Mouse (Mus musculus): ENCODE results near the gene Idh1. TPM values are rescaled to one million over a fixed set of nuclear protein-coding genes. Genes with fewer than 3 reads are reported as not detected.

The Idh1 gene
- polyA plus RNA-seq, 1 experiment from 2014 or later: 151 TPM

GRCm38 (mm10) chr1:65179634-65180249, 6.6 kb downstream of the Idh1 start:
- 3% methylated on average over 11 of the region's 11 CpGs for WGBS (ENCODE audit: insufficient replicate concordance)
- no peaks in the 10 kb centered on the region for H3K9me3 ChIP-seq (replicated peaks; ENCODE audit: control insufficient read depth, low read length)
- H3K4me3 ChIP-seq (ENCODE audit: low read depth, low read length): peak overlapping the region; percentile 71
- H3K27me3 ChIP-seq (ENCODE audit: control insufficient read depth, insufficient read depth, low read depth, low read length): no peaks in the 10 kb centered on the region
- peak overlapping the region; percentile 64 for H3K9ac ChIP-seq (ENCODE audit: low read depth, low read length)
- peaks cover 16% of the 10 kb centered on the region for H3K4me1 ChIP-seq (ENCODE audit: control insufficient read depth, low read depth, low read length)
- peak overlapping the region; percentile 95 for H3K4me2 ChIP-seq (ENCODE audit: low read depth, low read length)
- no peak for ATAC-seq (ENCODE audit: low read depth)
- no peaks in the 10 kb centered on the region for H3K36me3 ChIP-seq (ENCODE audit: control insufficient read depth, insufficient read depth)
- H3K27ac ChIP-seq (ENCODE audit: low read length): peak overlapping the region; percentile 96

- H3K9ac ChIP-seq (ENCODE audit: low read depth, low read length): peak overlapping the region; percentile 64
- H3K4me2 ChIP-seq (ENCODE audit: low read depth, low read length): peak overlapping the region; percentile 95
- peak overlapping the region; percentile 96 for H3K27ac ChIP-seq (ENCODE audit: low read length)
- H3K4me1 ChIP-seq (ENCODE audit: control insufficient read depth, low read depth, low read length): peaks cover 16% of the 10 kb centered on the region
- H3K27me3 ChIP-seq (ENCODE audit: control insufficient read depth, insufficient read depth, low read depth, low read length): no peaks in the 10 kb centered on the region
- peak; percentile 81 for ATAC-seq (ENCODE audit: low read depth)
- peak overlapping the region; percentile 71 for H3K4me3 ChIP-seq (ENCODE audit: low read depth, low read length)
- no peaks in the 10 kb centered on the region for H3K36me3 ChIP-seq (ENCODE audit: control insufficient read depth, insufficient read depth)
- under 1% methylated on average over 39 of the region's 39 CpGs for WGBS (ENCODE audit: insufficient replicate concordance)
- no peaks in the 10 kb centered on the region for H3K9me3 ChIP-seq (replicated peaks; ENCODE audit: control insufficient read depth, low read length)
Observed at GRCm38 (mm10) chr1:65178902-65179432, 7.3 kb downstream of the Idh1 start.

- Histone ChIP-seq H3K9ac (ENCODE audit: low read depth, low read length) (peak overlapping the region; percentile 56), H3K4me1 (ENCODE audit: control insufficient read depth, low read depth, low read length) (peaks cover 16% of the 10 kb centered on the region), H3K27me3 (ENCODE audit: control insufficient read depth, insufficient read depth, low read depth, low read length) (no peaks in the 10 kb centered on the region), H3K4me3 (ENCODE audit: low read depth, low read length) (peak overlapping the region; percentile 71), H3K36me3 (ENCODE audit: control insufficient read depth, insufficient read depth) (no peaks in the 10 kb centered on the region), H3K27ac (ENCODE audit: low read length) (peak overlapping the region; percentile 96), H3K9me3 (replicated peaks; ENCODE audit: control insufficient read depth, low read length) (no peaks in the 10 kb centered on the region), H3K4me2 (ENCODE audit: low read depth, low read length) (peak overlapping the region; percentile 95)
- 2% methylated on average over 27 of the region's 27 CpGs for WGBS (ENCODE audit: insufficient replicate concordance)
- ATAC-seq (ENCODE audit: low read depth): peak; percentile 77
Observed at GRCm38 (mm10) chr1:65178126-65178901, 8.0 kb downstream of the Idh1 start.

DNA sequence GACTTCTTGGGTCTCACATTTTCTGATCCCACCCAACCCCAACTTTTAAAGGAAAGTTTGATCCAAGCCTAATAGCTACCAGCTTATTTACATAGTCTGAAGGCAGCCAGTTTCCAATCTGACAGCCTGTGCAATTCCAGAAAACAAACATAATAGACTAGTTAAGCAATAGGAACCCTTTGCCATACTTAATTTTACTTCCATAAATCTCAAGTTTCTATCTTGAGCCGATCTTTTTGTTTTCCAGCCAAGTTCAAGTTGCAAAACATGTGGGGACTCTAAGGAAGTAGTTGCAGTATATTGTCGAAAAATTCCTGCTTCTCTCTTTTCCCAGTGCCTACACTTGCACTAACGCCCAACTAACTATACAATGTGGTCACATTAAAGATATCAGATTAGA, 8.8 kb downstream of the Idh1 start:
- 21% methylated on average over 3 of the region's 3 CpGs for WGBS (ENCODE audit: insufficient replicate concordance)
- no peaks in the 10 kb centered on the region for H3K9me3 ChIP-seq (replicated peaks; ENCODE audit: control insufficient read depth, low read length)
- peak overlapping the region; percentile 56 for H3K9ac ChIP-seq (ENCODE audit: low read depth, low read length)
- H3K36me3 ChIP-seq (ENCODE audit: control insufficient read depth, insufficient read depth): no peaks in the 10 kb centered on the region
- no peaks in the 10 kb centered on the region for H3K27me3 ChIP-seq (ENCODE audit: control insufficient read depth, insufficient read depth, low read depth, low read length)
- H3K4me2 ChIP-seq (ENCODE audit: low read depth, low read length): peak overlapping the region; percentile 95
- peak overlapping the region; percentile 96 for H3K27ac ChIP-seq (ENCODE audit: low read length)
- peaks cover 16% of the 10 kb centered on the region for H3K4me1 ChIP-seq (ENCODE audit: control insufficient read depth, low read depth, low read length)
- ATAC-seq (ENCODE audit: low read depth): no peak
- H3K4me3 ChIP-seq (ENCODE audit: low read depth, low read length): peak overlapping the region; percentile 71

DNA sequence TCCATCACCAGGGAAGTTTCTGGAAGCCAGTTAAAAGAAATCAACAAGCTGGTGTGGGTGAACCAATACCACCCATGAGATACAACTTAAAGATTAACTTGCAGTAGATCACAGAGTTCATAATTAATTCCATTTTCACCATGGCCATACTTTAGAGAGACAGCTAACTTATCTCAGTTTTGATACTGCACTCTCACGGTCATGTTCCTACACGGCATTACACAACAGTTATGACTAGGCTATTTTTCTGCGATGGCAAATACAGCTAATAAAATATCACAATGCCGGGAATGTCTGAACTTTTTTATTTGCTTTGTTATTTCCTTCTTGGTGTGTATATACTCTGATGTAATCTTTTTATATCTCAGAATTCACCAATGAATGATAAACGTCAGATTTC, 9.4 kb downstream of the Idh1 start:
- WGBS (ENCODE audit: insufficient replicate concordance): 16% methylated on average over 5 of the region's 5 CpGs

DNA sequence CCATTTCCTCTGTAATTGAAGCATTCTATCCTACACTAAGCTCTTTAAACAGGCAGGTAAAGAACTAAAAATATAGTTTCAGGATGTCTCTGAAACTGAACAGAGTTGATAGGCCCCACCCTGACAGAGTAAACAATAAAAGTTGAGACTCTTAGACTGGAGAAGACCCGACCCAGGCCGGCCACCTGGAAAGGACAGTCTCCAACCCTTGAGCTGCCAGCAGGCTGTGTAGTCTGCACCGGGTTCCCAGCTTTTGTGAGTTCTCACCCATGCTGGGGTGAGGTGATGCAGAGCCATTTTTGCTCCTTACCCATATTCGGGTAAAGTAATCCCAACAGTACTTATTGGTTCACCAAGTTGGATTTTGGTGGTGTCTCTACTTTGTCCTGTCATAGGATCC, 10.1 kb downstream of the Idh1 start:
- Histone ChIP-seq H3K4me3 (ENCODE audit: low read depth, low read length) (no peak overlapping the region), H3K27me3 (ENCODE audit: control insufficient read depth, insufficient read depth, low read depth, low read length) (no peaks in the 10 kb centered on the region), H3K27ac (ENCODE audit: low read length) (no peak overlapping the region), H3K9me3 (replicated peaks; ENCODE audit: control insufficient read depth, low read length) (no peaks in the 10 kb centered on the region), H3K4me2 (ENCODE audit: low read depth, low read length) (peak overlapping the region; percentile 12; the same call in 1 of the 2 replicates), H3K9ac (ENCODE audit: low read depth, low read length) (no peak overlapping the region), H3K4me1 (ENCODE audit: control insufficient read depth, low read depth, low read length) (peaks cover 16% of the 10 kb centered on the region), H3K36me3 (ENCODE audit: control insufficient read depth, insufficient read depth) (no peaks in the 10 kb centered on the region)
- ATAC-seq (ENCODE audit: low read depth): no peak
- 69% methylated on average over 4 of the region's 4 CpGs for WGBS (ENCODE audit: insufficient replicate concordance)

More for the DNA sequence above, 9.4 kb downstream of the Idh1 start:
- H3K9ac ChIP-seq (ENCODE audit: low read depth, low read length): no peak overlapping the region
- H3K27me3 ChIP-seq (ENCODE audit: control insufficient read depth, insufficient read depth, low read depth, low read length): no peaks in the 10 kb centered on the region
- no peak for ATAC-seq (ENCODE audit: low read depth)
- no peaks in the 10 kb centered on the region for H3K9me3 ChIP-seq (replicated peaks; ENCODE audit: control insufficient read depth, low read length)
- H3K27ac ChIP-seq (ENCODE audit: low read length): 0 out of 2 replicates have a peak overlapping the region, but pooled peaks have one; percentile 9
- H3K36me3 ChIP-seq (ENCODE audit: control insufficient read depth, insufficient read depth): no peaks in the 10 kb centered on the region
- no peak overlapping the region for H3K4me3 ChIP-seq (ENCODE audit: low read depth, low read length)
- H3K4me2 ChIP-seq (ENCODE audit: low read depth, low read length): peak overlapping the region; percentile 42
- H3K4me1 ChIP-seq (ENCODE audit: control insufficient read depth, low read depth, low read length): peaks cover 16% of the 10 kb centered on the region

- no peak overlapping the region for H3K9ac ChIP-seq (ENCODE audit: low read depth, low read length)
- WGBS (ENCODE audit: insufficient replicate concordance): 51% methylated on average over 2 of the region's 2 CpGs
- no peak overlapping the region for H3K27ac ChIP-seq (ENCODE audit: low read length)
- no peaks in the 10 kb centered on the region for H3K36me3 ChIP-seq (ENCODE audit: control insufficient read depth, insufficient read depth)
- ATAC-seq (ENCODE audit: low read depth): no peak
- H3K9me3 ChIP-seq (replicated peaks; ENCODE audit: control insufficient read depth, low read length): no peaks in the 10 kb centered on the region
- peaks cover 11% of the 10 kb centered on the region for H3K4me1 ChIP-seq (ENCODE audit: control insufficient read depth, low read depth, low read length)
- H3K4me2 ChIP-seq (ENCODE audit: low read depth, low read length): no peak overlapping the region
- H3K27me3 ChIP-seq (ENCODE audit: control insufficient read depth, insufficient read depth, low read depth, low read length): no peaks in the 10 kb centered on the region
- H3K4me3 ChIP-seq (ENCODE audit: low read depth, low read length): no peak overlapping the region
Observed at GRCm38 (mm10) chr1:65173716-65174115, 12.6 kb downstream of the Idh1 start.

DNA sequence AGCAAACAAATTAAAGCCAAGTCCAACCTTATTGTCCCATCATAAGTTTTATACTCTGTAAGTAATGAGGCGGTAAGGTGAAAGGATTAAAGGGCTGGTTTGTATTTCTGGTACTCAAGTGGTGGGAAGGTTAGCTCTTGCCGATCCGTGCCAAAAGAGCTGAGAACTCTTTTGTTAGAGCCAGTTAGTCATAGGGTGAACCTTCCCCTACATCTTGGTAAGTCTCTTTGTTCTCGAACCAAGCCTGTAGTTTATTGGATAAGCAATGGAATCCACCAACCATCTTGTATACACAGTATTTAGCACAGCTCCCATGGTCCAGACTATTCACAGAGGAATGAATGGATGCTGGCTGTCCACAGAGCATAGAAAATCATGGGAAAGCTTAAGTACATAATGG, 14.7 kb downstream of the Idh1 start:
- H3K9ac ChIP-seq (ENCODE audit: low read depth, low read length): no peak overlapping the region
- peaks cover 5% of the 10 kb centered on the region; the same call in 1 of the 2 replicates for H3K36me3 ChIP-seq (ENCODE audit: control insufficient read depth, insufficient read depth)
- no peak overlapping the region for H3K4me3 ChIP-seq (ENCODE audit: low read depth, low read length)
- H3K4me2 ChIP-seq (ENCODE audit: low read depth, low read length): no peak overlapping the region
- no peaks in the 10 kb centered on the region for H3K27me3 ChIP-seq (ENCODE audit: control insufficient read depth, insufficient read depth, low read depth, low read length)
- no peak for ATAC-seq (ENCODE audit: low read depth)
- H3K9me3 ChIP-seq (replicated peaks; ENCODE audit: control insufficient read depth, low read length): no peaks in the 10 kb centered on the region
- no peaks in the 10 kb centered on the region; the same call in 1 of the 2 replicates for H3K4me1 ChIP-seq (ENCODE audit: control insufficient read depth, low read depth, low read length)
- 78% methylated on average over 4 of the region's 4 CpGs for WGBS (ENCODE audit: insufficient replicate concordance)
- no peak overlapping the region for H3K27ac ChIP-seq (ENCODE audit: low read length)

DNA sequence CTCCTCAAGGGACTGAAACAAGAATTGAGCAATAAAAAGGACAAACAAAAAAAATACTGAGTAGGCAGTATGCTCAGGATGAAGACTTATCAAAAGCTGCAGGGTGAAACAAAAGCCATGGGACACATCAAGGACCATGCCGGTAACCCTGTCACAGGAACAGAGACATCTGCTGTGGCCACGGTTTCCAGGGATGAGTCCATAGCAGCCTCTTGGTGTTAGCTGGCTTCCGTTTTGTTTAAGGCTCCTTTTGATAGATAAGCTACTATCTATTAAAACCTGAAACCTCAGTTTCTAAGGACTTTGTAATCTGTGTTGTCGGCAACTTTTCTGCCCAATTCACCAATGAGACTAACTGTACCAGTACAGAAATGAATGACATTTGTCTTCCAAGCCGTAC, 16.4 kb downstream of the Idh1 start:
- H3K27ac ChIP-seq (ENCODE audit: low read length): no peak overlapping the region
- no peak overlapping the region for H3K9ac ChIP-seq (ENCODE audit: low read depth, low read length)
- no peak overlapping the region for H3K4me2 ChIP-seq (ENCODE audit: low read depth, low read length)
- H3K4me3 ChIP-seq (ENCODE audit: low read depth, low read length): no peak overlapping the region
- no peaks in the 10 kb centered on the region for H3K9me3 ChIP-seq (replicated peaks; ENCODE audit: control insufficient read depth, low read length)
- no peaks in the 10 kb centered on the region for H3K27me3 ChIP-seq (ENCODE audit: control insufficient read depth, insufficient read depth, low read depth, low read length)
- H3K4me1 ChIP-seq (ENCODE audit: control insufficient read depth, low read depth, low read length): no peaks in the 10 kb centered on the region
- ATAC-seq (ENCODE audit: low read depth): no peak
- peaks cover 5% of the 10 kb centered on the region; the same call in 1 of the 2 replicates for H3K36me3 ChIP-seq (ENCODE audit: control insufficient read depth, insufficient read depth)
- WGBS (ENCODE audit: insufficient replicate concordance): 30% methylated on average over 5 of the region's 5 CpGs
